Comparison of ENCODE assay signal across 8 mouse cellular contexts in genomic region chr4:148038079-148038599, GRCm38 (mm10). TPM values are rescaled to one million over a fixed set of nuclear protein-coding genes. Genes with fewer than 3 reads are reported as not detected.
DNase-seq lines count a peak whose midpoint lies in the region; ATAC-seq lines count a peak whose summit lies in the region.
"Had no signal": no experiment of that assay in that cellular context is flagged by ENCODE, and none has a peak within 500 bp of the region (broad histone marks: within the 10 kb centered on the region; RNA-seq: fewer than 3 reads in every experiment).

No protein-coding gene starts in this region.

- peak overlapping the region; percentile 80 for H3K27ac ChIP-seq in forebrain, embryonic 12.5 days
- H3K27ac ChIP-seq in limb, embryonic 13.5 days, result peak overlapping the region; percentile 69
- H3K27ac ChIP-seq in stomach, embryonic 15.5 days, result peak overlapping the region; percentile 88

- peaks cover 25% of the 10 kb centered on the region for H3K27me3 ChIP-seq in megakaryocyte, embryonic 14.5 days (replicated peaks)
- H3K27me3 ChIP-seq in forebrain, embryonic 12.5 days, result no peaks in the 10 kb centered on the region
- H3K27me3 ChIP-seq in limb, embryonic 13.5 days, result no peaks in the 10 kb centered on the region
- no peaks in the 10 kb centered on the region for H3K27me3 ChIP-seq in stomach, embryonic 15.5 days (replicated peaks)

- no peaks in the 10 kb centered on the region for H3K9me3 ChIP-seq in megakaryocyte, embryonic 14.5 days
- no peaks in the 10 kb centered on the region for H3K9me3 ChIP-seq in forebrain, embryonic 12.5 days
- H3K9me3 ChIP-seq in limb, embryonic 13.5 days, result no peaks in the 10 kb centered on the region
- H3K9me3 ChIP-seq in stomach, embryonic 15.5 days, result no peaks in the 10 kb centered on the region

- H3K4me3 ChIP-seq in megakaryocyte, embryonic 14.5 days (replicated peaks), result peak overlapping the region; percentile 99
- H3K4me3 ChIP-seq in forebrain, embryonic 12.5 days (replicated peaks), result peak overlapping the region; percentile 68
- H3K4me3 ChIP-seq in limb, embryonic 13.5 days, result peak overlapping the region; percentile 81
- H3K4me3 ChIP-seq in stomach, embryonic 15.5 days (replicated peaks), result peak overlapping the region; percentile 90

- peaks cover 28% of the 10 kb centered on the region for H3K36me3 ChIP-seq in megakaryocyte, embryonic 14.5 days (replicated peaks; ENCODE audit: low read length)
- H3K36me3 ChIP-seq in forebrain, embryonic 12.5 days (replicated peaks), result peaks cover 31% of the 10 kb centered on the region
- H3K36me3 ChIP-seq in limb, embryonic 13.5 days, result peaks cover 29% of the 10 kb centered on the region
- H3K36me3 ChIP-seq in stomach, embryonic 15.5 days, result no peaks in the 10 kb centered on the region

- no peak for DNase-seq in ovary, adult 18-20 months (ENCODE audit: low spot score)
- DNase-seq in thymus, postnatal 10 days (ENCODE audit: low spot score in 2 of 2), result no peak

- no peak for ATAC-seq in megakaryocyte, adult 5-6 weeks (ENCODE audit: poor library complexity, severe bottlenecking)
- no peak for ATAC-seq in forebrain, embryonic 12.5 days (ENCODE audit: low FRiP score)
- no peak for ATAC-seq in limb, embryonic 13.5 days (ENCODE audit: low FRiP score, low read depth)
- no peak for ATAC-seq in stomach, embryonic 15.5 days (ENCODE audit: insufficient read depth, low FRiP score, low read depth)

- whole genome bisulfite sequencing in forebrain, embryonic 12.5 days, result 6% methylated on average over 26 of the region's 26 CpGs
- WGBS in limb, embryonic 13.5 days, result 8% methylated on average over 26 of the region's 26 CpGs
- WGBS in stomach, embryonic 15.5 days, result 6% methylated on average over 26 of the region's 26 CpGs

- H3K4me1 ChIP-seq in megakaryocyte, embryonic 14.5 days, result peaks cover 61% of the 10 kb centered on the region
- peaks cover 52% of the 10 kb centered on the region for H3K4me1 ChIP-seq in forebrain, embryonic 12.5 days
- peaks cover 44% of the 10 kb centered on the region for H3K4me1 ChIP-seq in limb, embryonic 13.5 days
- peaks cover 27% of the 10 kb centered on the region for H3K4me1 ChIP-seq in stomach, embryonic 15.5 days

- peak overlapping the region; percentile 79 for H3K4me2 ChIP-seq in forebrain, embryonic 12.5 days
- peak overlapping the region; percentile 74 for H3K4me2 ChIP-seq in limb, embryonic 13.5 days (replicated peaks)
- peak overlapping the region; percentile 68 for H3K4me2 ChIP-seq in stomach, embryonic 15.5 days

- peak overlapping the region; percentile 76 for H3K9ac ChIP-seq in forebrain, embryonic 12.5 days
- peak overlapping the region; percentile 77 for H3K9ac ChIP-seq in limb, embryonic 13.5 days
- H3K9ac ChIP-seq in stomach, embryonic 15.5 days, result peak overlapping the region; percentile 56

RNA-seq across cellular contexts. Expression of gene Clcn6, which starts 0.5 kb away (rescaled TPM):
- polyA plus RNA-seq in megakaryocyte, embryonic 14.5 days (2012; ENCODE audit: insufficient read depth, low replicate concordance), result 2.4 and 3.5 TPM in 2 replicates
- total RNA-seq in megakaryocyte, adult 5-6 weeks (2015), result 5.5 and 7.0 TPM in 2 replicates
- 2.7 and 10.1 TPM in 2 replicates for total RNA-seq in megakaryocyte, adult 5-6 weeks (2017)
- polyA plus RNA-seq in forebrain, embryonic 12.5 days (2016; fragmentation: Nextera tagmentation; extraction: Ambion mirVana), result 22.4 and 27.7 TPM in 2 replicates
- 7.5 and 8.2 TPM in 2 replicates for polyA plus RNA-seq in limb, embryonic 13.5 days (2015; fragmentation: Nextera tagmentation; extraction: Ambion mirVana)
- polyA plus RNA-seq in stomach, embryonic 15.5 days (2015; fragmentation: Nextera tagmentation; extraction: Ambion mirVana), result 5.1 and 6.1 TPM in 2 replicates

RNA-seq across cellular contexts. Expression of gene Mthfr, which starts 0.7 kb away (rescaled TPM):
- polyA plus RNA-seq in megakaryocyte, embryonic 14.5 days (2012; ENCODE audit: insufficient read depth, low replicate concordance), result 3.5 and 7.0 TPM in 2 replicates
- 14.0 and 14.3 TPM in 2 replicates for total RNA-seq in megakaryocyte, adult 5-6 weeks (2015)
- 10.1 and 15.8 TPM in 2 replicates for total RNA-seq in megakaryocyte, adult 5-6 weeks (2017)
- 28.7 and 32.2 TPM in 2 replicates for polyA plus RNA-seq in forebrain, embryonic 12.5 days (2016; fragmentation: Nextera tagmentation; extraction: Ambion mirVana)
- polyA plus RNA-seq in limb, embryonic 13.5 days (2015; fragmentation: Nextera tagmentation; extraction: Ambion mirVana), result 24.3 and 24.9 TPM in 2 replicates
- 16.7 and 20.9 TPM in 2 replicates for polyA plus RNA-seq in stomach, embryonic 15.5 days (2015; fragmentation: Nextera tagmentation; extraction: Ambion mirVana)

RNA-seq across cellular contexts. Expression of gene Nppa, which starts 37.6 kb away (rescaled TPM):
- polyA plus RNA-seq in megakaryocyte, embryonic 14.5 days (2012; ENCODE audit: insufficient read depth, low replicate concordance), result not detected in 2 replicates
- not detected in 2 replicates for total RNA-seq in megakaryocyte, adult 5-6 weeks (2015)
- total RNA-seq in megakaryocyte, adult 5-6 weeks (2017), result not detected in 2 replicates
- polyA plus RNA-seq in forebrain, embryonic 12.5 days (2016; fragmentation: Nextera tagmentation; extraction: Ambion mirVana), result 0.82 and 0.99 TPM in 2 replicates
- not detected in 2 replicates for polyA plus RNA-seq in limb, embryonic 13.5 days (2015; fragmentation: Nextera tagmentation; extraction: Ambion mirVana)
- 2.4 and 2.6 TPM in 2 replicates for polyA plus RNA-seq in stomach, embryonic 15.5 days (2015; fragmentation: Nextera tagmentation; extraction: Ambion mirVana)

RNA-seq across cellular contexts. Expression of gene Agtrap, which starts 49.7 kb away (rescaled TPM):
- 16.5 and 50.7 TPM in 2 replicates for polyA plus RNA-seq in megakaryocyte, embryonic 14.5 days (2012; ENCODE audit: insufficient read depth, low replicate concordance)
- 13.8 and 19.0 TPM in 2 replicates for total RNA-seq in megakaryocyte, adult 5-6 weeks (2015)
- 31.9 and 36.0 TPM in 2 replicates for total RNA-seq in megakaryocyte, adult 5-6 weeks (2017)
- polyA plus RNA-seq in forebrain, embryonic 12.5 days (2016; fragmentation: Nextera tagmentation; extraction: Ambion mirVana), result 8.4 and 9.2 TPM in 2 replicates
- polyA plus RNA-seq in limb, embryonic 13.5 days (2015; fragmentation: Nextera tagmentation; extraction: Ambion mirVana), result 13.2 and 14.1 TPM in 2 replicates
- 13.7 and 14.1 TPM in 2 replicates for polyA plus RNA-seq in stomach, embryonic 15.5 days (2015; fragmentation: Nextera tagmentation; extraction: Ambion mirVana)

RNA-seq across cellular contexts. Expression of gene Nppb, which starts 52.6 kb away (rescaled TPM):
- not detected in 2 replicates for polyA plus RNA-seq in megakaryocyte, embryonic 14.5 days (2012; ENCODE audit: insufficient read depth, low replicate concordance)
- not detected in 2 replicates for total RNA-seq in megakaryocyte, adult 5-6 weeks (2015)
- total RNA-seq in megakaryocyte, adult 5-6 weeks (2017), result not detected in 2 replicates
- polyA plus RNA-seq in forebrain, embryonic 12.5 days (2016; fragmentation: Nextera tagmentation; extraction: Ambion mirVana), result not detected in 2 replicates
- not detected in 2 replicates for polyA plus RNA-seq in limb, embryonic 13.5 days (2015; fragmentation: Nextera tagmentation; extraction: Ambion mirVana)
- 0.23 TPM in 1 of 2 replicates, not detected in the other for polyA plus RNA-seq in stomach, embryonic 15.5 days (2015; fragmentation: Nextera tagmentation; extraction: Ambion mirVana)
- total RNA-seq: left cerebral cortex, postnatal 25 days had no signal
